Mouse (Mus musculus) CH12.LX (cell line): ENCODE results near the gene Cnpy2. TPM values are rescaled to one million over a fixed set of nuclear protein-coding genes. Genes with fewer than 3 reads are reported as not detected.

ENCODE experiments used
- DNase-seq: peaks from one replicate; pipeline ENCODE4 v3.0.0-alpha.2; 2013; ENCODE audit errors: extremely low read depth
- H3K27ac ChIP-seq: 2 replicates; pipeline ENCODE4 v1.5.1; 2012; ENCODE audit warnings: low read depth, mild to moderate bottlenecking, control low read depth, moderate library complexity; ENCODE audit not compliant: insufficient read depth
- H3K27me3 ChIP-seq: replicated peaks from 2 replicates; pipeline ENCODE3; 2012; ENCODE audit warnings: inconsistent platforms
- H3K36me3 ChIP-seq, 2 experiments: replicated peaks in 1 of 2; 2 replicates each; pipeline versions ENCODE3 to v1.6.1; 2012; ENCODE audit warnings: inconsistent platforms in 1 of 2, low read length in 1 of 2, mild to moderate bottlenecking in 1 of 2, mixed read lengths in 1 of 2, moderate library complexity in 1 of 2; ENCODE audit not compliant: control insufficient read depth in 1 of 2, insufficient read depth in 1 of 2
- H3K4me1 ChIP-seq, 2 experiments: 2 replicates each; pipeline ENCODE4 v1.6.1; 2012; ENCODE audit warnings: inconsistent platforms in 1 of 2, moderate library complexity in 1 of 2; ENCODE audit not compliant: insufficient read depth in 2 of 2, control insufficient read depth in 1 of 2
- H3K4me2 ChIP-seq: 2 replicates; pipeline ENCODE4 v1.6.1; 2012; ENCODE audit warnings: low read depth, mild to moderate bottlenecking, control low read depth; ENCODE audit not compliant: poor library complexity, insufficient read depth, severe bottlenecking
- H3K4me3 ChIP-seq, 3 experiments: fragments of 150-350 bp in 1 of 3; sonication (generic) in 1 of 3; replicated peaks in 1 of 3; 2 replicates each; pipeline versions ENCODE3 to v1.5.1; 2011 to 2012; ENCODE audit warnings: low read depth in 2 of 3, low read length in 2 of 3, mild to moderate bottlenecking in 2 of 3, moderate library complexity in 2 of 3, control low read depth in 1 of 3, improper control_type of control experiment in 1 of 3, inconsistent platforms in 1 of 3, mixed read lengths in 1 of 3; ENCODE audit not compliant: poor library complexity in 1 of 3
- H3K79me2 ChIP-seq: replicated peaks from 2 replicates; pipeline ENCODE4 v1.6.1; 2012; ENCODE audit warnings: mild to moderate bottlenecking, moderate library complexity; ENCODE audit not compliant: control insufficient read depth, poor library complexity, insufficient read depth, severe bottlenecking; ENCODE audit errors: extremely low read depth
- H3K9ac ChIP-seq: 2 replicates; pipeline ENCODE4 v1.6.1; 2012; ENCODE audit warnings: low read depth, mild to moderate bottlenecking, control low read depth, moderate library complexity; ENCODE audit not compliant: insufficient read depth
- H3K9me3 ChIP-seq: replicated peaks from 2 replicates; pipeline ENCODE3; 2012; ENCODE audit warnings: low read length, inconsistent platforms, mixed read lengths
- CHD1 ChIP-seq: IDR thresholded peaks from 2 replicates; pipeline ENCODE4 v1.6.1; 2012; ENCODE audit warnings: low read depth, low read length, improper control_type of control experiment, inconsistent platforms
- CHD2 ChIP-seq: IDR thresholded peaks from 2 replicates; pipeline ENCODE4 v1.6.1; 2011; ENCODE audit warnings: low read length, improper control_type of control experiment
- ETS1 ChIP-seq: conservative IDR thresholded peaks from 2 replicates; pipeline ENCODE4 v1.6.1; 2012; ENCODE audit warnings: low read depth, mild to moderate bottlenecking, inconsistent platforms, low read length, improper control_type of control experiment, moderate library complexity
- GABPA ChIP-seq: IDR thresholded peaks from 2 replicates; pipeline ENCODE4 v1.6.1; 2012; ENCODE audit warnings: low read depth, low read length, improper control_type of control experiment, inconsistent platforms; ENCODE audit not compliant: insufficient replicate concordance
- IRF4 ChIP-seq: IDR thresholded peaks from 2 replicates; pipeline ENCODE4 v1.6.1; 2014; ENCODE audit warnings: low read depth, mild to moderate bottlenecking, inconsistent platforms, low read length, improper control_type of control experiment
- JUN ChIP-seq: IDR thresholded peaks from 2 replicates; pipeline ENCODE4 v1.6.1; 2011; ENCODE audit warnings: low read depth, mild to moderate bottlenecking, low read length, improper control_type of control experiment, moderate library complexity; ENCODE audit not compliant: insufficient read depth
- MAFK ChIP-seq: IDR thresholded peaks from 2 replicates; pipeline ENCODE4 v1.6.1; 2011; ENCODE audit warnings: low read length, improper control_type of control experiment; ENCODE audit not compliant: insufficient replicate concordance
- MEF2A ChIP-seq: IDR thresholded peaks from 2 replicates; pipeline ENCODE4 v1.6.1; 2014; ENCODE audit warnings: low read depth, mild to moderate bottlenecking, inconsistent platforms, low read length, improper control_type of control experiment, borderline replicate concordance
- POLR2A ChIP-seq: IDR thresholded peaks from 2 replicates; pipeline ENCODE4 v1.6.1; 2011; ENCODE audit warnings: low read depth, mild to moderate bottlenecking, improper control_type of control experiment, low read length
- RCOR1 ChIP-seq: conservative IDR thresholded peaks from 2 replicates; pipeline ENCODE4 v1.6.1; 2012; ENCODE audit warnings: low read depth, mild to moderate bottlenecking, inconsistent platforms, low read length, improper control_type of control experiment
- TBP ChIP-seq: conservative IDR thresholded peaks from 2 replicates; pipeline ENCODE4 v1.6.1; 2011; ENCODE audit warnings: low read depth, low read length, improper control_type of control experiment
- ZC3H11A ChIP-seq: IDR thresholded peaks from 2 replicates; pipeline ENCODE4 v1.6.1; 2012; ENCODE audit warnings: low read depth, mild to moderate bottlenecking, inconsistent platforms, low read length, improper control_type of control experiment
- dilution Hi-C: fragments of 300-500 bp; cut with MboI; formaldehyde crosslinking; loops from 2 replicates; pipeline ENCODE4 v1.14.3; 2020; ENCODE audit warnings: low sequenced_read_pairs; ENCODE audit not compliant: extremely low pct_unique_long_range_greater_than_20kb, extremely low pct_ligation_motif_present
- in situ Hi-C: fragments of 300-500 bp; cut with MboI; formaldehyde crosslinking; loops from 3 replicates; pipeline ENCODE4 v1.14.3; 2019; ENCODE audit warnings: low sequenced_read_pairs, low pct_ligation_motif_present, low pct_unique_long_range_greater_than_20kb, mixed read lengths
- polyA plus RNA-seq: library from polyadenylated mRNA; unstranded; fragments of >175 nt; gene quantifications from 2 replicates; pipeline ENCODE4 v1.2.1, GENCODE M21; 2012; ENCODE audit warnings: low read depth; ENCODE audit not compliant: insufficient read length
- total RNA-seq, 2 experiments: library from RNA; depleted of rRNA; stranded (reverse); fragments of 300-350 nt in 1 of 2; fragments of >200 nt in 1 of 2; gene quantifications; 2 replicates each; pipeline ENCODE4 v1.2.3; 2012 to 2014

The Cnpy2 gene
- total and polyA plus RNA-seq, 3 experiments, result 64.9 to 111 (median 98.9) TPM

GRCm38 (mm10) chr10:128302357-128302756 lies 19.9 kb upstream of the Cnpy2 start:
- Histone ChIP-seq H3K4me2 (peak overlapping the region; percentile 97), H3K36me3 (peaks cover 3 to 13% of the 10 kb centered on the region in 2 experiments), H3K27ac (peak overlapping the region; percentile 58; the same call in 1 of the 2 replicates), H3K4me3 (peak overlapping the region; percentile 70 to 95 (median 80)), H3K79me2 (no peaks in the 10 kb centered on the region; the same call in 1 of the 2 replicates), H3K27me3 (no peaks in the 10 kb centered on the region), H3K4me1 (peaks cover 17 to 49% of the 10 kb centered on the region in 2 experiments), H3K9me3 (no peaks in the 10 kb centered on the region), H3K9ac (peak overlapping the region; percentile 98)
- DNase-seq, result no peak
- dilution Hi-C loops (no loop called here), in situ Hi-C loops (no loop called here)
- TF ChIP-seq MAFK (no peak), ZC3H11A (no peak), POLR2A (no peak), TBP (no peak), RCOR1 (no peak), IRF4 (no peak), GABPA (no peak), CHD1 (no peak), CHD2 (no peak), MEF2A (no peak)

- DNase-seq, result no peak
- H3K79me2 ChIP-seq, result no peaks in the 10 kb centered on the region; the same call in 1 of the 2 replicates
- H3K4me2 ChIP-seq, result peak overlapping the region; percentile 97
- in situ Hi-C loops, result no loop called here
- no peaks in the 10 kb centered on the region for H3K27me3 ChIP-seq
- dilution Hi-C loops, result no loop called here
- TF ChIP-seq RCOR1 (peak; percentile 81), ETS1 (no peak), JUN (0 out of 2 replicates have a peak, but pooled peaks have one; percentile 18)
- peaks cover 3 to 14% of the 10 kb centered on the region in 2 experiments for H3K36me3 ChIP-seq
- peak overlapping the region; percentile 70 to 95 (median 80) for H3K4me3 ChIP-seq
- peaks cover 15 to 45% of the 10 kb centered on the region in 2 experiments for H3K4me1 ChIP-seq
- no peaks in the 10 kb centered on the region for H3K9me3 ChIP-seq
- peak overlapping the region; percentile 98 for H3K9ac ChIP-seq
- peak overlapping the region; percentile 58 for H3K27ac ChIP-seq
Observed at GRCm38 (mm10) chr10:128302785-128303125, 19.5 kb upstream of the Cnpy2 start.
